Comparison of ENCODE assay signal across 18 mouse cellular contexts in genomic region chr13:31254016-31254415, GRCm38 (mm10).
"Had no signal": no experiment of that assay in that cellular context is flagged by ENCODE, and none has a peak within 500 bp of the region (broad histone marks: within the 10 kb centered on the region; RNA-seq: fewer than 3 reads in every experiment).

No protein-coding gene starts in this region.

- H3K9me3 ChIP-seq: liver, embryonic 12.5 days; midbrain, embryonic 10.5 days; midbrain, embryonic 12.5 days; neural tube, embryonic 13.5 days; neural tube, embryonic 15.5 days had no signal

- H3K9ac ChIP-seq: liver, embryonic 12.5 days; liver, embryonic 14.5 days; midbrain, embryonic 12.5 days; neural tube, embryonic 13.5 days; neural tube, embryonic 15.5 days had no signal

- H3K4me2 ChIP-seq: liver, embryonic 12.5 days; midbrain, embryonic 12.5 days; neural tube, embryonic 13.5 days; neural tube, embryonic 15.5 days had no signal

- H3K4me3 ChIP-seq: liver, embryonic 12.5 days; midbrain, embryonic 10.5 days; midbrain, embryonic 12.5 days; myocyte; neural tube, embryonic 13.5 days; neural tube, embryonic 15.5 days had no signal

- ATAC-seq: liver, embryonic 12.5 days; midbrain, embryonic 16.5 days had no signal

- DNase-seq: lung, adult 2 months; midbrain, embryonic 14.5 days; retina, postnatal 1 day; right cerebral cortex, adult 18-20 months; right cerebral cortex, postnatal 25 days; right cerebral cortex, postnatal 4 days; spleen, adult 18-20 months; thymus, adult 18-20 months; thymus, postnatal 14 days; thymus, postnatal 36 days had no signal

- H3K4me1 ChIP-seq: liver, embryonic 12.5 days; midbrain, embryonic 10.5 days; midbrain, embryonic 12.5 days; neural tube, embryonic 13.5 days; neural tube, embryonic 15.5 days had no signal

- H3K27me3 ChIP-seq: liver, embryonic 12.5 days; midbrain, embryonic 12.5 days; neural tube, embryonic 13.5 days; neural tube, embryonic 15.5 days had no signal

- H3K36me3 ChIP-seq: liver, embryonic 12.5 days; midbrain, embryonic 10.5 days; midbrain, embryonic 12.5 days; neural tube, embryonic 13.5 days; neural tube, embryonic 15.5 days had no signal

- H3K27ac ChIP-seq: liver, embryonic 12.5 days; liver, embryonic 14.5 days; midbrain, embryonic 10.5 days; midbrain, embryonic 12.5 days; neural tube, embryonic 13.5 days; neural tube, embryonic 15.5 days had no signal
